Mouse (Mus musculus): ENCODE results near the gene Galr2.

- no peak for TF ChIP-seq CTCF (IDR thresholded peaks at IDR 0.05; ENCODE audit: control insufficient read depth, insufficient read depth, insufficient replicate concordance, low read depth, low read length)
- TF ChIP-seq POLR2A (IDR thresholded peaks at IDR 0.05; ENCODE audit: control insufficient read depth, low read depth, low read length) = no peak
Measured at GRCm38 (mm10) chr11:116272589-116273468, 7.9 kb upstream of the Galr2 start.
